Mouse (Mus musculus) kidney, embryonic 15.5 days (tissue): Measurements from ENCODE around the gene Pcid2. TPM values are rescaled to one million over a fixed set of nuclear protein-coding genes. Genes with fewer than 3 reads are reported as not detected.
"Not testable (repeated sequence)": the region's sequence is repeated elsewhere in the genome, so short reads cannot be mapped to it uniquely, and the experiment has no call there.

Experiments used
- ATAC-seq: fragments of 200-750 bp; cut with Nextera tagmentation; replicated peaks from 2 replicates; pipeline ENCODE4 v1.8.0; 2017; ENCODE audit warnings: moderate TSS enrichment; ENCODE audit not compliant: low FRiP score
- H3K27ac ChIP-seq: fragments of 300-500 bp; sonication (generic); 2 replicates; pipeline ENCODE4 v1.5.1; 2015; ENCODE audit warnings: mild to moderate bottlenecking, inconsistent platforms
- H3K27me3 ChIP-seq: fragments of 300-500 bp; sonication (generic); 2 replicates; pipeline ENCODE4 v1.6.1; 2015; ENCODE audit warnings: inconsistent platforms
- H3K36me3 ChIP-seq: fragments of 300-500 bp; sonication (generic); 2 replicates; pipeline ENCODE4 v1.6.1; 2015; ENCODE audit warnings: inconsistent platforms
- H3K4me1 ChIP-seq: fragments of 300-500 bp; sonication (generic); 2 replicates; pipeline ENCODE4 v1.6.1; 2015; ENCODE audit warnings: inconsistent platforms
- H3K4me2 ChIP-seq: fragments of 300-500 bp; sonication (generic); 2 replicates; pipeline ENCODE4 v1.6.1; 2015; ENCODE audit warnings: moderate library complexity, mild to moderate bottlenecking, inconsistent platforms
- H3K4me3 ChIP-seq: fragments of 300-500 bp; sonication (generic); replicated peaks from 2 replicates; pipeline ENCODE4 v1.5.1; 2015; ENCODE audit warnings: mild to moderate bottlenecking, inconsistent platforms
- H3K9ac ChIP-seq: fragments of 300-500 bp; sonication (generic); 2 replicates; pipeline ENCODE4 v1.6.1; 2015; ENCODE audit warnings: mild to moderate bottlenecking, inconsistent platforms
- H3K9me3 ChIP-seq: fragments of 300-500 bp; sonication (generic); replicated peaks from 2 replicates; pipeline ENCODE4 v1.6.1; 2016; ENCODE audit warnings: inconsistent platforms
- WGBS: fragments of 180-500 bp; shearing (Covaris S2); methylation state at CpG from one replicate; pipeline ENCODE4 v1.1.7; 2015; ENCODE audit warnings: mixed read lengths; 5-methylcytosine and 5-hydroxymethylcytosine counted together
- polyA plus RNA-seq: library from polyadenylated mRNA; unstranded; fragments of >200 nt; fragmentation: Nextera tagmentation; extraction: Ambion mirVana; gene quantifications from 2 replicates; pipeline ENCODE4 v1.2.1, GENCODE M21; 2015

The Pcid2 gene
- 42.8 and 45.5 TPM in 2 replicates for polyA plus RNA-seq

DNA sequence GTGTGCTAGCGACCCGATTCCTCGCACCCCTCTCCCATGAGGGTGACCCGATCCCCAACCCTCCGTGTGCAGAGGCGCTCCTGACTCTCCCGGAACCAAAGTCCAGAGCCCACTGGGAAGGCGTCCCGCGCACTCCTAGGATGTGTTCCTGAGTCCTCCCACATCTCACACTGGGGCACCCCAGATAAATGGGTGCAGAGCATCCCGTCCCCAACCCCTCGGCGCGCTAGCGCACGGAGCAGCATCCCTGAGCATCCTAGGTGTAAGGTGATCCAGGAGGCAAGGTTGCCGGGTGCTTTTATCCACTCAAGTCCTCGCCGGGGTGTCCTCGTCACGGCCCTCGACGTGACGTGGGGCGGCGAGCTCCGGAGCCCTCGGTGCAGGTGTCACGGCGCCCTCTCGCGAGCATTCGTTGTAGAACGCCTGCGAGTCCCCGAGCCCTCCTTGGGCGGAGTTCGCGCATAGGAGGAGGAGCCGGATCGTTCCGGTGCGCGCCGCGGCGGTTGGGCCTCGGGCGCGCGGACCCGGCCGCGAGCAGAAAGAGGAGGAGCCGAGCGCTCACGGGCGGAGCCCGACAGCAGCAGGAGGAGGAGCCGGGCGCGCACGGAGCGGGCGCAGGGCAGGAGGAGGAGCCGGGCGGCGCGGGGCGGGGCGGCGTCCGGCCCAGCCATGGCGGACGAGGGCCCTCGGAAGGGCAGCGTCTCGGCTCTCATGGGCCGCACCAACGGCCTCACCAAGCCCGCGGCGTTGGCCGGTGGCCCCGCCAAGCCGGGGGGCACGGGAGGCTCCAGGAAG, at the start of gene Pcid2, which contains the start of gene Cul4a:
Gene Pcid2, minus strand, starts transcription at position 373 of the 795 bp plus-strand sequence.
Gene Cul4a, plus strand, starts transcription at position 535 of the 795 bp plus-strand sequence.
- peak within 1 kb of the TSS; percentile 94 for H3K4me2 ChIP-seq
- peak; percentile 96 for ATAC-seq
- peaks cover 19% of the 10 kb centered on the region for H3K36me3 ChIP-seq
- H3K27me3 ChIP-seq: no peaks in the 10 kb centered on the region
- H3K27ac ChIP-seq: peak within 1 kb of the TSS; percentile 92
- no peaks in the 10 kb centered on the region for H3K9me3 ChIP-seq
- 0% methylated on average over 86 of the region's 87 CpGs for WGBS
- peak within 1 kb of the TSS; percentile 97 for H3K9ac ChIP-seq
- H3K4me1 ChIP-seq: peaks cover 37% of the 10 kb centered on the region
- peak within 1 kb of the TSS; percentile 96 for H3K4me3 ChIP-seq

GRCm38 (mm10) chr8:13154099-13154498, 48.8 kb upstream of the Pcid2 start:
- Histone ChIP-seq H3K9me3 (no peaks in the 10 kb centered on the region), H3K27me3 (no peaks in the 10 kb centered on the region), H3K4me1 (peaks cover 5% of the 10 kb centered on the region), H3K27ac (peak overlapping the region; percentile 7; the same call in 1 of the 2 replicates), H3K4me3 (no peak overlapping the region), H3K9ac (no peak overlapping the region), H3K4me2 (no peak overlapping the region), H3K36me3 (peaks cover 10% of the 10 kb centered on the region)
- ATAC-seq: no peak
- 75% methylated on average over 9 of the region's 9 CpGs for WGBS

- Histone ChIP-seq H3K4me3 (no peak overlapping the region), H3K4me1 (no peaks in the 10 kb centered on the region), H3K27me3 (no peaks in the 10 kb centered on the region), H3K27ac (no peak overlapping the region), H3K4me2 (no peak overlapping the region), H3K9me3 (no peaks in the 10 kb centered on the region), H3K36me3 (peaks cover 38% of the 10 kb centered on the region), H3K9ac (no peak overlapping the region)
- 86% methylated on average over 2 of the region's 2 CpGs for WGBS
- no peak for ATAC-seq
Observed at GRCm38 (mm10) chr8:13150929-13151328, 45.7 kb upstream of the Pcid2 start.

DNA sequence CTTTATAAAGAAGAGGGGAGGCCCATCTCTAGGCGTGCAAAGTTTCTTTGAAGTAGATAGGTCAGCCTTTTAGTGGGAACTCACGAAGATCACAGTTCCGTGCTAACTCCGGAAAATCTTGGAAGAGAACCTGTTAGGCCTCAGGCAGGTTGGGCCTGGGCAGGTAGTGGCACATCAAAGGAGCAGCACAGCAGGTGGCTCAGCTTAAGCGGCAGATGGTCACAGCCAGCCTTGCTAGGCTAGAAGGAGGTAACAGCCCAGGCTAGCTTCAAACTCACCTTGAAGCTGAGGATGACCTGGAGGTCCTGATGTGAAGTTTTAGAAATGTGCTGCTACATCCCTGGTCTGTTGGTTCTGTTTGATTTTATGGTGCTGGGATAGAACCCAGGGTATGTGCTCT, 44.6 kb upstream of the Pcid2 start:
- Histone ChIP-seq H3K9me3 (no peaks in the 10 kb centered on the region), H3K27me3 (no peaks in the 10 kb centered on the region), H3K4me3 (no peak overlapping the region), H3K4me1 (no peaks in the 10 kb centered on the region), H3K4me2 (no peak overlapping the region), H3K27ac (no peak overlapping the region), H3K36me3 (peaks cover 48% of the 10 kb centered on the region), H3K9ac (no peak overlapping the region)
- 66% methylated on average over 5 of the region's 5 CpGs for WGBS
- ATAC-seq: no peak

GRCm38 (mm10) chr8:13149287-13149686, 44.0 kb upstream of the Pcid2 start:
- 94% methylated on average over 2 of the region's 2 CpGs for WGBS
- no peak overlapping the region for H3K4me3 ChIP-seq
- H3K9me3 ChIP-seq: no peaks in the 10 kb centered on the region
- peaks cover 54% of the 10 kb centered on the region for H3K36me3 ChIP-seq
- no peaks in the 10 kb centered on the region for H3K27me3 ChIP-seq
- H3K4me2 ChIP-seq: no peak overlapping the region
- no peak overlapping the region for H3K27ac ChIP-seq
- H3K9ac ChIP-seq: no peak overlapping the region
- H3K4me1 ChIP-seq: no peaks in the 10 kb centered on the region
- no peak for ATAC-seq

GRCm38 (mm10) chr8:13148476-13148875, 43.2 kb upstream of the Pcid2 start:
- Histone ChIP-seq H3K4me1 (no peaks in the 10 kb centered on the region), H3K27ac (no peak overlapping the region), H3K9me3 (no peaks in the 10 kb centered on the region), H3K4me3 (no peak overlapping the region), H3K36me3 (peaks cover 61% of the 10 kb centered on the region), H3K4me2 (no peak overlapping the region), H3K27me3 (no peaks in the 10 kb centered on the region), H3K9ac (no peak overlapping the region)
- WGBS: 84% methylated on average over 2 of the region's 2 CpGs
- no peak for ATAC-seq

- Histone ChIP-seq H3K27ac (no peak overlapping the region), H3K4me1 (no peaks in the 10 kb centered on the region), H3K4me2 (no peak overlapping the region), H3K4me3 (no peak overlapping the region), H3K9ac (no peak overlapping the region), H3K9me3 (no peaks in the 10 kb centered on the region), H3K36me3 (peaks cover 99% of the 10 kb centered on the region), H3K27me3 (no peaks in the 10 kb centered on the region)
- ATAC-seq: no peak
- 87% methylated on average over 5 of the region's 5 CpGs for WGBS
Observed at GRCm38 (mm10) chr8:13141681-13142080, 36.4 kb upstream of the Pcid2 start.

GRCm38 (mm10) chr8:13139641-13140182, 34.5 kb upstream of the Pcid2 start:
- H3K36me3 ChIP-seq: peaks cover 99% of the 10 kb centered on the region
- H3K4me3 ChIP-seq: no peak overlapping the region
- H3K9ac ChIP-seq: no peak overlapping the region
- WGBS: 94% methylated on average over 6 of the region's 6 CpGs
- no peak overlapping the region for H3K27ac ChIP-seq
- H3K9me3 ChIP-seq: no peaks in the 10 kb centered on the region
- H3K4me2 ChIP-seq: no peak overlapping the region
- no peaks in the 10 kb centered on the region for H3K4me1 ChIP-seq
- ATAC-seq: no peak
- no peaks in the 10 kb centered on the region for H3K27me3 ChIP-seq

- not testable (repeated sequence) for H3K9ac ChIP-seq, H3K27me3 ChIP-seq, H3K4me2 ChIP-seq, H3K4me1 ChIP-seq, H3K9me3 ChIP-seq, H3K4me3 ChIP-seq, ATAC-seq, H3K27ac ChIP-seq
- whole genome bisulfite sequencing: 73% methylated on average over 9 of the region's 9 CpGs
- peaks cover 99% of the 10 kb centered on the region for H3K36me3 ChIP-seq
Observed at GRCm38 (mm10) chr8:13132220-13132619, 27.0 kb upstream of the Pcid2 start.

DNA sequence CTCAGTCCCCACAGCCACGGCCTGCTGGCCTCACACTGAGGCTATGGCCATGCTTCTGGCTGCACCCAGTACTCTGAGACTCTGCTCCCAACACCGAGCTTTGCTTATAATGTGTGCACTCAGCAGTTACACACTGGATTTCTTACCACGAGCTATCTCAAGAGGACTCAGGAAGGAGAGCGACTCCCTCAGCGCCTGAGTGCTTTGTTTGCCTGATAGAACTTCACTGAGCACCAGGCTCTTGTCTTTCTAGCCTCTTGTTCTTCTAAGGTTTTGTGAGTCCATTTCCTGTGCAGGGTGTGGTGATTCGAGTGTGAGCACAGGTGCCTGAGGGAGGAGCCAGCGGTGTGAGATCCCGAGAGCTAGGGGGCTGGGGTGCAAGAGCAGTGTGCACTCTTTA, 19.6 kb upstream of the Pcid2 start:
- ATAC-seq: no peak
- Histone ChIP-seq H3K9me3 (no peaks in the 10 kb centered on the region), H3K9ac (no peak overlapping the region), H3K36me3 (peaks cover 87% of the 10 kb centered on the region), H3K4me1 (no peaks in the 10 kb centered on the region), H3K4me3 (no peak overlapping the region), H3K27me3 (no peaks in the 10 kb centered on the region), H3K4me2 (no peak overlapping the region), H3K27ac (no peak overlapping the region)
- 91% methylated on average over 8 of the region's 8 CpGs for WGBS

DNA sequence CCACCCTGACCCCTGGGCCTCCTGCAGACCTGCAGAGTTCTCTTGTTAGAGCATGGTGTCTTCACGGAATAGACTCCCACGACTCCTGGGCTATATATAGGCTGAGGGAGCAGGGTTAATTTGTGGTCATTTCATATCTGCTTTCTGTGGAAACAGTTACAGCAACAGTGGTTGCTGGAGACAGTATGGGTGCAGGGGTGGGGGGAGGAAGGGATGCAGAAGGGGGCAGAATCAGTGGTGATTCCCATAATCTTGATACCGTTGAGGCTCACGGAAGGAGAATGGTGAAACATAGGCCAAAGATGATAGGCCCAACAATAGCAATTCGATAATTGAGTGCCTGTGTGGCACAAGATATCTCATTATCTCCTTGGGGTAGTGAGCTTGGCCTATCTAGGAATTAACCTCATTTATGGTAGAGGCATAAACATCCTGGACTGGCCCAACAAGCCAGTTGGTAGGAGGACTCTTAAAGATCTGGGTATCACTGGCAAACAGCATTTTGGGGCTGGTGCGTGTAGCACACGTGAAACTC, 17.7 kb upstream of the Pcid2 start:
- no peak overlapping the region for H3K27ac ChIP-seq
- H3K9me3 ChIP-seq: no peaks in the 10 kb centered on the region
- WGBS: 93% methylated on average over 7 of the region's 7 CpGs
- H3K4me1 ChIP-seq: no peaks in the 10 kb centered on the region
- no peak for ATAC-seq
- H3K36me3 ChIP-seq: peaks cover 87% of the 10 kb centered on the region
- H3K4me3 ChIP-seq: no peak overlapping the region
- H3K4me2 ChIP-seq: no peak overlapping the region
- H3K27me3 ChIP-seq: no peaks in the 10 kb centered on the region
- no peak overlapping the region for H3K9ac ChIP-seq

DNA sequence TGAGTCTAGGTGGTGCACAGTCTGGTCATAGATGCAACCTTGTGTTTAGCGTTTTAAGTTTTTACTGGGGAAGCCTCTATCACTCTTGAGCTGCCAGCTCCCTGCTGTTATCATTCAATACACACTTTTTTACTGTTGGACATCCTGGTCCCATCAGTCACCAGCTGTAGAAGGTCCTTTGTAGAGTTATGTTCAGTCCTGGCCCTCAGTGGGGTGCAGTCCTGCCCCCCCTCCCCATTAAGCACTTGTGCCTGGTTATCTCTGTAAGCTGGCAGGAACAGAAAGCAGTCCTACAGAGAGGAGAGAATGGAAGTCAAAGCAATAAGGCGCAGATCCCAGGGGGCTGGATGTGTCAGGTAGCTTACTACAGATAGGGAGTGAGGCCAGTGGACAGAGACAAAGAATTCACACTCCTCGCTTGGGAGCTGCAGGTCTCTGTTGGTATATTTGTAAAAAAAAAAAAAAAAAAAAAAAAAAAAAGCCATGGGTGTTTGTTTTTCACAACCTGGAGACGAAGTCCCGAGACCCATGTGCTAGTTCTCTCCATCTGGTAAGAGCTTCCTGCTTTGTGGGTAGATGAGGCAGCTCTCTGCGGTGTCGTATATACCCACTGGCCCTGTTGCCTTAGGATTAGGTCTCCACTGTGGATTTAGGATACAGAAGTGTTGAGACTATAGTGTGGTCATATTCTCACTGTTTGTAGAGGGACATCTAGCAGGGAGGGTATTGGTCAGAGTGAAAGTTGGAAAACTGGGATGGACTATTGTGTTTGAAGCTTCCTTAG, 15.8 kb upstream of the Pcid2 start:
- peaks cover 75% of the 10 kb centered on the region for H3K36me3 ChIP-seq
- H3K27me3 ChIP-seq: no peaks in the 10 kb centered on the region
- H3K9ac ChIP-seq: no peak overlapping the region
- H3K9me3 ChIP-seq: no peaks in the 10 kb centered on the region
- no peak overlapping the region for H3K4me2 ChIP-seq
- no peak overlapping the region for H3K4me3 ChIP-seq
- ATAC-seq: no peak
- H3K4me1 ChIP-seq: no peaks in the 10 kb centered on the region
- WGBS: 92% methylated on average over 7 of the region's 7 CpGs
- no peak overlapping the region for H3K27ac ChIP-seq
